ENCODE assay signal across 22 mouse cellular contexts in the genomic region with DNA sequence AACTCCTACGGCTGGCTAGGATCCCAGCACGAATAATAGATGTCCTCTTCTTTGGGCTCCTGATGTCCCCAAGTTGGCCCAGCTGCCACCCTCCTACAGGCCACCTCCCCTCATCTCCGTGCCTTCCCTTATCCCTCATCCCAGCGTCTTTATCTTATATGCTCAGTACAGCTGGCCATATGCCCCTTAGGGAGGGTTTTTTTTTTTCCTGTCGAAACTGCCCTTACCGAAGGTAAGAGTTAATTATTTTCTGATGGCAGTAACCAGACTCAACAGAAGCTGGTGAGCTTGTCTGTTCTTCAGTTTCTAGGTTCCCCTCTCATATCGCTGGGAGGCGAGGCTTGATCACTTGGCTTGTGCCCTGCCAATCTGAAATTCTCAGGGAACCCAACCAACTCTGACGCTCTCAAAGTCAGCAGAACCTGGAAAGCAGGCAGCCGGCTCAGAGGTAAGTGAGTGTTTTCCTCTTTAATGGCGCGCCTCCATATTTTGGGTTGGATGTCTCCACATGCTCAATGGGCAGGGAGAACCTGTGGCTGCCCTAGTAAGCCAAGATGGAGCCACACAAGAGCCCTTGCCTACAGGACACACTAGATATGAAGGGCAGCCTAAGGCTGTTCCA. TPM values are rescaled to one million over a fixed set of nuclear protein-coding genes. Genes with fewer than 3 reads are reported as not detected.
DNase-seq lines count a peak whose midpoint lies in the region; ATAC-seq and TF ChIP-seq lines count a peak whose summit lies in the region.
"Had no signal": no experiment of that assay in that cellular context is flagged by ENCODE, and none has a peak within 500 bp of the region (broad histone marks: within the 10 kb centered on the region; RNA-seq: fewer than 3 reads in every experiment).

TSS of gene Btnl10 (plus strand) at position 164 of the 622 bp plus-strand sequence.

- no peak for ATAC-seq in lung, embryonic 14.5 days (ENCODE audit: insufficient read depth)
- peak; percentile 82 for ATAC-seq in liver, embryonic 12.5 days
- ATAC-seq: forebrain, embryonic 15.5 days had no signal

- H3K36me3 ChIP-seq in lung, embryonic 14.5 days (ENCODE audit: insufficient read depth): no peaks in the 10 kb centered on the region
- peaks cover 29% of the 10 kb centered on the region for H3K36me3 ChIP-seq in liver, embryonic 12.5 days
- H3K36me3 ChIP-seq: embryonic facial prominence, embryonic 15.5 days; forebrain, embryonic 15.5 days; limb, embryonic 13.5 days; midbrain, embryonic 12.5 days had no signal

- no peaks in the 10 kb centered on the region for H3K27me3 ChIP-seq in lung, embryonic 14.5 days (ENCODE audit: insufficient read depth, low read length)
- no peaks in the 10 kb centered on the region for H3K27me3 ChIP-seq in liver, embryonic 12.5 days (replicated peaks)
- H3K27me3 ChIP-seq: embryonic facial prominence, embryonic 15.5 days; forebrain, embryonic 15.5 days; midbrain, embryonic 12.5 days had no signal

- H3K9ac ChIP-seq in lung, embryonic 14.5 days: peak within 1 kb of the TSS; percentile 29; the same call in 1 of the 2 replicates
- peak within 1 kb of the TSS; percentile 76 for H3K9ac ChIP-seq in liver, embryonic 12.5 days
- H3K9ac ChIP-seq: embryonic facial prominence, embryonic 15.5 days; forebrain, embryonic 15.5 days; limb, embryonic 13.5 days; midbrain, embryonic 12.5 days had no signal

- H3K9me3 ChIP-seq in lung, embryonic 14.5 days (ENCODE audit: low read depth, low read length): no peaks in the 10 kb centered on the region
- no peaks in the 10 kb centered on the region for H3K9me3 ChIP-seq in liver, embryonic 12.5 days (replicated peaks)
- H3K9me3 ChIP-seq: embryonic facial prominence, embryonic 15.5 days; forebrain, embryonic 15.5 days; limb, embryonic 13.5 days; midbrain, embryonic 12.5 days had no signal

- no peaks in the 10 kb centered on the region for H3K4me1 ChIP-seq in lung, embryonic 14.5 days (ENCODE audit: insufficient read depth)
- peaks cover 84% of the 10 kb centered on the region for H3K4me1 ChIP-seq in liver, embryonic 12.5 days

- no peak within 1 kb of the TSS; the same call in 1 of the 2 replicates for H3K4me2 ChIP-seq in lung, embryonic 14.5 days
- H3K4me2 ChIP-seq in liver, embryonic 12.5 days: peak within 1 kb of the TSS; percentile 72
- H3K4me2 ChIP-seq: embryonic facial prominence, embryonic 15.5 days; forebrain, embryonic 15.5 days; limb, embryonic 13.5 days; midbrain, embryonic 12.5 days had no signal

- H3K4me3 ChIP-seq in lung, embryonic 14.5 days (ENCODE audit: low read depth, low read length): peak within 1 kb of the TSS; percentile 8; the same call in 1 of the 2 replicates
- peak within 1 kb of the TSS; percentile 65 for H3K4me3 ChIP-seq in liver, embryonic 12.5 days
- H3K4me3 ChIP-seq: embryonic facial prominence, embryonic 15.5 days; forebrain, embryonic 15.5 days; limb, embryonic 13.5 days; midbrain, embryonic 12.5 days had no signal

- TF ChIP-seq CTCF in lung, embryonic 14.5 days (IDR thresholded peaks at IDR 0.05; ENCODE audit: low read depth): no peak

- no peak for DNase-seq in lung, embryonic 14.5 days
- DNase-seq in lung, postnatal 25 days (ENCODE audit: low spot score): no peak
- peak; percentile 64 for DNase-seq in c-Kit-negative CD71-positive TER-119-positive erythroid progenitor cells, embryonic 14.5 days (ENCODE audit: low read depth, low spot score)
- peak; percentile 44 for DNase-seq in spleen, postnatal 14 days (ENCODE audit: low spot score in 2 of 2)
- DNase-seq in left cerebral cortex, adult 11 months (ENCODE audit: low spot score): no peak
- DNase-seq in kidney, postnatal 4 days: no peak
- DNase-seq in adipocyte (ENCODE audit: low spot score): no peak
- DNase-seq: adrenal gland, postnatal 14 days; cerebellum, adult 9-10 months; embryo, embryonic 11 days; heart, postnatal 4 days; kidney, adult 11 months; kidney, postnatal 25 days; layer of hippocampus, adult 9-11 months had no signal

- no peak within 1 kb of the TSS for H3K27ac ChIP-seq in lung, embryonic 14.5 days (ENCODE audit: low read depth)
- peak within 1 kb of the TSS; percentile 93 for H3K27ac ChIP-seq in liver, embryonic 12.5 days
- H3K27ac ChIP-seq: embryonic facial prominence, embryonic 15.5 days; forebrain, embryonic 15.5 days; hindbrain, postnatal 0 days; limb, embryonic 13.5 days; midbrain, embryonic 12.5 days had no signal

- WGBS in lung, embryonic 14.5 days: 76% methylated on average over 12 of the region's 12 CpGs
- 43% methylated on average over 12 of the region's 12 CpGs for whole genome bisulfite sequencing in liver, embryonic 12.5 days (ENCODE audit: insufficient replicate concordance)

RNA-seq across cellular contexts. Expression of gene Btnl10, which starts in this region (rescaled TPM):
- not detected in 2 replicates for polyA plus RNA-seq in lung, embryonic 14.5 days (2014; fragmentation: Nextera tagmentation; extraction: Ambion mirVana)
- 9.5 and 10.9 TPM in 2 replicates for polyA plus RNA-seq in liver, embryonic 12.5 days (2016; fragmentation: Nextera tagmentation; extraction: Ambion mirVana)
- polyA plus RNA-seq: embryonic facial prominence, embryonic 15.5 days; forebrain, embryonic 15.5 days; heart, embryonic 14.5 days; limb, embryonic 13.5 days; midbrain, embryonic 12.5 days; neural tube, embryonic 14.5 days had no signal

Comparison
In these comparisons a context has a peak if more than half of its experiments do, and no peak if none do; other contexts are left out.
1. RNA of gene Btnl10 (polyA plus RNA-seq): 9.5 to 10.9 TPM in liver, embryonic 12.5 days; not detected in lung, embryonic 14.5 days; every median in the first group is over 10 times any median in the second.
2. DNase-seq: peak in c-Kit-negative CD71-positive TER-119-positive erythroid progenitor cells, embryonic 14.5 days (single experiment) and spleen, postnatal 14 days (2 of 2); none in lung, embryonic 14.5 days (single experiment), lung, postnatal 25 days (single experiment), left cerebral cortex, adult 11 months (single experiment), kidney, postnatal 4 days (0 of 2) and adipocyte (single experiment).